Mouse (Mus musculus): ENCODE results near the gene Tomm40l. TPM values are rescaled to one million over a fixed set of nuclear protein-coding genes. Genes with fewer than 3 reads are reported as not detected.
A peak's percentile ranks its signal among the peaks of the same experiment; 100 is the strongest.

The Tomm40l gene
- polyA plus RNA-seq, 1 experiment from 2014 or later = 33.9 TPM

GRCm38 (mm10) chr1:171262594-171263130 is 40.3 kb upstream of the Tomm40l start:
- Histone ChIP-seq H3K4me2 (replicated peaks) (peak overlapping the region; percentile 51), H3K4me1 (peaks cover 16% of the 10 kb centered on the region), H3K9ac (0 out of 2 replicates have a peak overlapping the region, but pooled peaks have one; percentile 45), H3K27ac (peak overlapping the region; percentile 92), H3K9me3 (no peaks in the 10 kb centered on the region), H3K4me3 (peak overlapping the region; percentile 24), H3K36me3 (peaks cover 12% of the 10 kb centered on the region), H3K27me3 (no peaks in the 10 kb centered on the region)
- peak; percentile 77 for ATAC-seq (ENCODE audit: insufficient number of reproducible peaks, insufficient read depth, low FRiP score, low TSS enrichment)
- WGBS = 3% methylated on average over 8 of the region's 8 CpGs

GRCm38 (mm10) chr1:171260316-171260715 is 38.0 kb upstream of the Tomm40l start:
- 70% methylated on average over 3 of the region's 3 CpGs for WGBS
- peaks cover 16% of the 10 kb centered on the region for H3K4me1 ChIP-seq
- H3K27me3 ChIP-seq = no peaks in the 10 kb centered on the region
- no peak overlapping the region for H3K4me3 ChIP-seq
- no peak overlapping the region for H3K9ac ChIP-seq
- peaks cover 25% of the 10 kb centered on the region for H3K36me3 ChIP-seq
- no peak for ATAC-seq (ENCODE audit: insufficient number of reproducible peaks, insufficient read depth, low FRiP score, low TSS enrichment)
- no peak overlapping the region for H3K27ac ChIP-seq
- H3K4me2 ChIP-seq (replicated peaks) = no peak overlapping the region
- H3K9me3 ChIP-seq = no peaks in the 10 kb centered on the region

DNA sequence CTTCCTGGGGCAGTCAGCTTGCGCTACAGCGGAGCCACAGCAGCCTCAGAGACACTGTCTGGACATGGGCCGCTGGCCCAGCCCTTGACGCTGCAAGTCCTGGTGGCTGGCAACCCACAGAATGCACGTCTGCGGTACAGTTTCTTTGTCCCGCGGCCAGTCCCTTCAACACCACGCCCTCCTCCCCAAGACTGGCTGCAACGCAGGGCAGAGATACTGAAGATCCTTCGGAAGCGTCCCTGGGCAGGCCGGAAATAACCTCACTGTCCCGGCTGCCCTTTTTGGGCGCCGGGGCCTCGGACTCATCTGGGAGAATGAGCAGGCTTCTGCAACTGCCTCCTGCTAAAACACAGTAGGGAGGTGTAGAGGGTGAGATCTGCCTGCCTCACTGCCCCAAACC is 36.6 kb upstream of the Tomm40l start:
- Histone ChIP-seq H3K4me2 (replicated peaks) (no peak overlapping the region), H3K9me3 (no peaks in the 10 kb centered on the region), H3K4me3 (no peak overlapping the region), H3K27ac (no peak overlapping the region), H3K9ac (no peak overlapping the region), H3K27me3 (no peaks in the 10 kb centered on the region), H3K4me1 (peaks cover 17% of the 10 kb centered on the region), H3K36me3 (peaks cover 34% of the 10 kb centered on the region)
- no peak for ATAC-seq (ENCODE audit: insufficient number of reproducible peaks, insufficient read depth, low FRiP score, low TSS enrichment)
- WGBS = 85% methylated on average over 17 of the region's 17 CpGs

DNA sequence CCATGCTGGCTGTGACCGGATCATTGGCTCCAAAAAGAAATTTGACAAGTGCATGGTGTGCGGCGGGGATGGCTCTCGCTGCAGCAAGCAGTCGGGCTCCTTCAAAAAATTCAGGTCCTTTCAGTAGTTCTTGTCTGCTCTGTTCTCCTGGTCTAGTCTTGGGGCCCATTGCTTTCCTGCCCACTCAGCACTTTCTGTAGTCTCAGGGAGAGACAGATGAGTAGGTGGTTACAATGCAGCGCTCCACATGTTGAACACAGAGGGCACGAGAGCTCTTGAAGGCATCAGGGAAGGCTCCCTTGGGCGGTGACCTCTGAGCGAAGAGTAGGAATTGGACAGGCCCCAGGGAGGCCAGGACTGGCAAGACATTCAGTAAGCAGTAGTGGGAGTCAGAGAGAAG is 35.5 kb upstream of the Tomm40l start:
- peaks cover 18% of the 10 kb centered on the region for H3K4me1 ChIP-seq
- WGBS = 89% methylated on average over 9 of the region's 9 CpGs
- peaks cover 36% of the 10 kb centered on the region for H3K36me3 ChIP-seq
- ATAC-seq (ENCODE audit: insufficient number of reproducible peaks, insufficient read depth, low FRiP score, low TSS enrichment) = no peak
- no peaks in the 10 kb centered on the region for H3K9me3 ChIP-seq
- no peak overlapping the region for H3K27ac ChIP-seq
- no peak overlapping the region for H3K4me3 ChIP-seq
- no peak overlapping the region for H3K9ac ChIP-seq
- no peaks in the 10 kb centered on the region for H3K27me3 ChIP-seq
- no peak overlapping the region for H3K4me2 ChIP-seq (replicated peaks)

DNA sequence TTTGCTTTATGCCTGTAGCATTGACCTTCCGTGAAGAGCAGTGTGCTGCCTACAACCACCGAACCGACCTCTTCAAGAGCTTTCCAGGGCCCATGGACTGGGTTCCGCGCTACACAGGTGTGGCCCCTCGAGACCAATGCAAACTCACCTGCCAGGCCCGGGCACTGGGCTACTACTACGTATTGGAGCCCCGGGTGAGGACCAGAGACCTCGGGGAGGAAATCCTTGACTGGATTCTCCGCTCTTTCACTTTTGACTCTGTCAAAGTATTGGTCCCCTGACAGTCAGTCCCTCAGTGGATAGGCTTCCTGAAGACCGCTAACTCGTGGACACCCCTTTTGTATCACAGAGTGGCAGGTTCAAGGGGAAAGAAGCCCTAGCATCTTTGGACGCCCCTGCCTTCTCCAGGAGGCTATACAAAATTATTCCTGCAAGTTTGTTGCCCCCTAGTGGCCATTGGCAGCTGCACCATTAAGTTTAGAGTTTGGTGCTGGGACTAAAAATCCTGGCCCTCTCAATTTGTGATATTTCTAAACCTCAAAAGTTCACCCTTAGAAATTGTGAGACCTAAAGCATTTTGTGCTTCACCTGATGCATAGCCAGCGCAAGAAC is 34.7 kb upstream of the Tomm40l start:
- no peak for ATAC-seq (ENCODE audit: insufficient number of reproducible peaks, insufficient read depth, low FRiP score, low TSS enrichment)

GRCm38 (mm10) chr1:171256095-171256818 is 33.9 kb upstream of the Tomm40l start:
- peaks cover 36% of the 10 kb centered on the region for H3K36me3 ChIP-seq
- no peak overlapping the region for H3K4me2 ChIP-seq (replicated peaks)
- no peak overlapping the region for H3K9ac ChIP-seq
- H3K27ac ChIP-seq = no peak overlapping the region
- H3K4me3 ChIP-seq = no peak overlapping the region
- no peaks in the 10 kb centered on the region for H3K9me3 ChIP-seq
- no peaks in the 10 kb centered on the region for H3K27me3 ChIP-seq
- 88% methylated on average over 24 of the region's 24 CpGs for WGBS
- H3K4me1 ChIP-seq = peaks cover 22% of the 10 kb centered on the region
- ATAC-seq (ENCODE audit: insufficient number of reproducible peaks, insufficient read depth, low FRiP score, low TSS enrichment) = no peak

More for the DNA sequence above, 34.7 kb upstream of the Tomm40l start:
- Histone ChIP-seq H3K9me3 (no peaks in the 10 kb centered on the region), H3K36me3 (peaks cover 36% of the 10 kb centered on the region), H3K27ac (no peak overlapping the region), H3K4me2 (replicated peaks) (no peak overlapping the region), H3K27me3 (no peaks in the 10 kb centered on the region), H3K4me3 (no peak overlapping the region), H3K4me1 (peaks cover 18% of the 10 kb centered on the region), H3K9ac (no peak overlapping the region)
- WGBS = 69% methylated on average over 15 of the region's 15 CpGs

DNA sequence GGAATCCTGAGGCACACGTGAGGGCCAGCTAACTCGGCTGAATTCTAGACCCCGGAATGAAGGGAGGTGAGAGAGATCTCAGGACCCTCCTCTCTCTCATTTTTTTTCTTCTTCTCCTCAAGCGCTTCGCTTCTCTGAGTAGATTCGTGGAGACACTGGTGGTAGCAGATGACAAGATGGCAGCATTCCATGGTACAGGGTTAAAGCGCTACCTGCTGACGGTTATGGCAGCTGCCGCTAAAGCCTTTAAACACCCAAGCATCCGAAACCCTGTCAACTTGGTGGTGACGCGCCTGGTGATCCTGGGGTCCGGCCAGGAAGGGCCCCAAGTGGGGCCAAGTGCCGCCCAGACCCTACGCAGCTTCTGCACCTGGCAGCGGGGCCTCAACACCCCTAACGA is 30.1 kb upstream of the Tomm40l start:
- Histone ChIP-seq H3K4me1 (peaks cover 57% of the 10 kb centered on the region), H3K4me2 (replicated peaks) (peak overlapping the region; percentile 80), H3K9ac (peak overlapping the region; percentile 55; the same call in 1 of the 2 replicates), H3K4me3 (peak overlapping the region; percentile 42), H3K27me3 (no peaks in the 10 kb centered on the region), H3K36me3 (peaks cover 22% of the 10 kb centered on the region), H3K9me3 (no peaks in the 10 kb centered on the region), H3K27ac (peak overlapping the region; percentile 95)
- 45% methylated on average over 17 of the region's 17 CpGs for WGBS
- no peak for ATAC-seq (ENCODE audit: insufficient number of reproducible peaks, insufficient read depth, low FRiP score, low TSS enrichment)

DNA sequence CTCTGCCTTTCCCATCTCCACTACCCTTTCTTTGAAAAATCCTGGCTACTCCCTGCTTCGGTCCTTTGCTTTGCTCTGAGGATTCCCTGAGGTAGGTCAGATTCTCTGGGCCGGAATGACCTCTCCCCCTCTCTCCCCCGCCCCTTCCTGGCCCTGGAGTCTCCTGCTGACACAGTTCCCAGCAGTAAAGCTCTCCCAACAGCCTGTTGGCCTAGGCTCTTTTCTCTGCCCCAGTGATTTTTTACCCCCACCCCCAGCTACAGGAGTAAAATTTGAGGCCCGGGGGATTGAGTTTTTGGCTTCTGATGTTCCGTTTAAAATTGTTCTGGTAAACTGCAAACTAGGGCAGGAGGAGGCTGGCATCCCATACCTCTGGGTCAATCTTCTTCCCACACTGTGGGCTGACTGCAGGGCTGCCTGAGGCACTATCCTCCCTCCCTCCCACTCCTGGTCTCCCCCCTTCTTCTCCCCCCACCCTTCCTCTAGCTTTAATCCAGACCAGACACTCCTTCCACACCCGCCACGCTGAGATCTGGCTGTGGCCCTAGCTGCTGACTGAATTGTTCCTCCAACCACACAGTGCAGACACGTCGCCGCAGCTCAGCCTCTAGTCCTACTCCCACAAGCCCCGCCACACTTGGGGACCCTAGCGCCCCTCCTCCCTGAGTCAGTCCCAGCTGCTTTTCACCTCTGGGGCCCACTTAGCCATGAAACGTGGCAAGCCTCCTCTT is 29.4 kb upstream of the Tomm40l start:
- peak overlapping the region; percentile 95 for H3K27ac ChIP-seq
- no peaks in the 10 kb centered on the region for H3K9me3 ChIP-seq
- H3K36me3 ChIP-seq = peaks cover 22% of the 10 kb centered on the region
- peak overlapping the region; percentile 42 for H3K4me3 ChIP-seq
- peaks cover 59% of the 10 kb centered on the region for H3K4me1 ChIP-seq
- H3K9ac ChIP-seq = peak overlapping the region; percentile 55
- ATAC-seq (ENCODE audit: insufficient number of reproducible peaks, insufficient read depth, low FRiP score, low TSS enrichment) = peak; percentile 54
- no peaks in the 10 kb centered on the region for H3K27me3 ChIP-seq
- WGBS = 3% methylated on average over 13 of the region's 13 CpGs
- H3K4me2 ChIP-seq (replicated peaks) = peak overlapping the region; percentile 80

GRCm38 (mm10) chr1:171250680-171251593 is 28.6 kb upstream of the Tomm40l start, which contains the start of gene Ndufs2:
TSS of gene Ndufs2 (minus strand) at chr1:171251388.
- ATAC-seq (ENCODE audit: insufficient number of reproducible peaks, insufficient read depth, low FRiP score, low TSS enrichment) = 0 out of 2 replicates have a peak, but pooled peaks have one; percentile 10
- Histone ChIP-seq H3K36me3 (peaks cover 16% of the 10 kb centered on the region), H3K9ac (peak within 1 kb of the TSS; percentile 55), H3K27me3 (no peaks in the 10 kb centered on the region), H3K9me3 (no peaks in the 10 kb centered on the region), H3K4me3 (peak within 1 kb of the TSS; percentile 42), H3K4me2 (replicated peaks) (peak within 1 kb of the TSS; percentile 80), H3K4me1 (peaks cover 63% of the 10 kb centered on the region), H3K27ac (peak within 1 kb of the TSS; percentile 95)
- 8% methylated on average over 26 of the region's 26 CpGs for WGBS

DNA sequence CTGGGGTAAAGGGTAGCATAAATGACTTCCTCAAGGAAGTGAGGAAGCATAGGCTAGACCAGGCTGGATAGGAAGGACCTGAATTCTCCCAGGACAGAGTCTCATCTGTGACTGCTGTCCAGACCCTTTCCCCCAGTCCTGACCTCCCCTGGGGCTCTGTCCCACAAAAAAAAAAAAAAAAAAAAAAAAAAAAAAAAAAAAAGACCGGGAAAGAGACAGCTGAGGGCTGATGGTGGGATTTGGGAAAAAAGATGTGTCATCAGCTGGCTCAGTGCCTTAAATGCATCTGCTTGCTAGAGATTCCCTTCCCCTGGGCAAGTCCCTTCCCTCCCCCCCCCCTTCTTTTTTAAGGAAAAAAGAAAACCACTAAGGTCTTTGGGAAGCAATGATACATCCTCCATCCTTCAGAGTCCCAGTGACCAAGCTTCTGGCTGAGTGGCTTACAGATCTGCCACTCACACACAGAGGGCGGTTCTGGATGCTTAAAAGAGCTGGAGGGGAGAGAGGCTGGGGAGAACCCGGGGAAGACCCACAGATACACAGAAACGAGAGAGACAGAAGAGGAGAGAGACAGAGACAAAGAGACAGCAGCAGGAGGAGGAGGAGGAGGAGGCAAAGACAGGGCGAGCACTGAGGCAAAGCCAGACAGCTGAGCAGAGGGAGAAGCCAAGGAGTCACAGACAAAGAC is 27.7 kb upstream of the Tomm40l start, which contains the start of gene Adamts4:
Adamts4 (plus strand) TSS at position 509 of the 688 bp plus-strand sequence.
- ATAC-seq (ENCODE audit: insufficient number of reproducible peaks, insufficient read depth, low FRiP score, low TSS enrichment) = no peak
- peak within 1 kb of the TSS; percentile 42 for H3K4me3 ChIP-seq
- no peaks in the 10 kb centered on the region for H3K9me3 ChIP-seq
- peaks cover 17% of the 10 kb centered on the region for H3K36me3 ChIP-seq
- H3K27ac ChIP-seq = peak within 1 kb of the TSS; percentile 95
- peak within 1 kb of the TSS; percentile 55 for H3K9ac ChIP-seq
- no peaks in the 10 kb centered on the region for H3K27me3 ChIP-seq
- peak within 1 kb of the TSS; percentile 80 for H3K4me2 ChIP-seq (replicated peaks)
- WGBS = 19% methylated on average over 5 of the region's 5 CpGs
- H3K4me1 ChIP-seq = peaks cover 71% of the 10 kb centered on the region
